Mouse (Mus musculus) lung, adult 2 months (tissue): Measurements from ENCODE around the gene Mtrex. TPM values are rescaled to one million over a fixed set of nuclear protein-coding genes. Genes with fewer than 3 reads are reported as not detected.

Experiments used
- DNase-seq: peaks from one replicate; pipeline ENCODE4 v3.0.0; 2022
- H3K4me1 ChIP-seq: fragments of 200-500 bp; 2 replicates; pipeline ENCODE4 v1.6.1; 2011; ENCODE audit warnings: low read length; ENCODE audit not compliant: control insufficient read depth, insufficient read depth
- H3K4me3 ChIP-seq: fragments of 200-500 bp; replicated peaks from 2 replicates; pipeline ENCODE3; 2011; ENCODE audit warnings: low read depth, mild to moderate bottlenecking, control low read depth, low read length; ENCODE audit errors: extremely low read depth
- CTCF ChIP-seq: fragments of 200-500 bp; IDR thresholded peaks from 2 replicates; pipeline ENCODE4 v1.5.1; 2011; ENCODE audit warnings: mild to moderate bottlenecking, low read length, control low read depth; ENCODE audit not compliant: insufficient read depth
- POLR2A ChIP-seq: fragments of 200-500 bp; IDR thresholded peaks from 2 replicates; pipeline ENCODE4 v1.6.1; 2011; ENCODE audit warnings: low read depth, mild to moderate bottlenecking, control low read depth, low read length, borderline replicate concordance; ENCODE audit errors: extremely low read depth
- WGBS: fragments of 180-500 bp; shearing (Covaris S2); methylation state at CpG from one replicate; pipeline ENCODE4 v1.1.7; 2018; 5-methylcytosine and 5-hydroxymethylcytosine counted together
- polyA plus RNA-seq: library from polyadenylated mRNA; depleted of rRNA; stranded (reverse); fragments of >200 nt; gene quantifications from 2 replicates; pipeline ENCODE4 v1.2.3, GENCODE M21; 2012; rRNA removed

Mtrex gene
- polyA plus RNA-seq, 1 experiment: 8.2 TPM

DNA sequence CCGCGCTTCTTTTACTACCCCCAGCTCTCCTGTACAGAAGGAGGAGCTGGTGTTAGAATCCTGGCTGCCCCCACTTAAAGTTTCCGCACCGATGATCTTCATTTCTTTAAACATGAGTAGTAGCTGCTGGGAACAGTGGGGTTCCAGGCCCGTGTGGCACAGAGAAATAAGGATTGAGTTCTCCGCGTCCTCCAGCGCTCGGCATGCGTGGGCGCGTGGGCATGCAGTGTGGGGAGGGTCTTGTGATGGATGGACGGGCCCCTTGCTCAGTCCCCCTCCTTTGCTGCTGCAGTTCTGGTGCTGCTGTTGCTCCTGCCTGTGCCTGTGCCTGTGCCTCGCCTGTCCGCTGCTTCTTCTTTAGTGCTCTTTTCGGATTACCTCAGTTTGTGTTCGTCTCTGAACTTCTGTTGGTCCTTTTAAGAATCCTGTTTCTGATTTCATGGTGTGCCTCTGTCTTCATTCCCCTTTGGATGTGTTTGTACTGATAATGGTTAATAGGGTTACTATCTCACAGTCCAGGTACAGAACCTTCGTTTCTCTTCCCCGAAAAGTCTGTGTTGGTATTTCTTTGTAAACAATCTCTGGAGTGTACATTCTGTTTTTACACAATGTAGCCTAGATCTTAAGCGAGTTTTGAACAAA is 93.8 kb downstream of the Mtrex start:
- TF ChIP-seq POLR2A (no peak), CTCF (no peak)
- no peak for DNase-seq
- H3K4me3 ChIP-seq: no peak overlapping the region
- peaks cover 14% of the 10 kb centered on the region for H3K4me1 ChIP-seq
- 79% methylated on average over 20 of the region's 20 CpGs for WGBS

DNA sequence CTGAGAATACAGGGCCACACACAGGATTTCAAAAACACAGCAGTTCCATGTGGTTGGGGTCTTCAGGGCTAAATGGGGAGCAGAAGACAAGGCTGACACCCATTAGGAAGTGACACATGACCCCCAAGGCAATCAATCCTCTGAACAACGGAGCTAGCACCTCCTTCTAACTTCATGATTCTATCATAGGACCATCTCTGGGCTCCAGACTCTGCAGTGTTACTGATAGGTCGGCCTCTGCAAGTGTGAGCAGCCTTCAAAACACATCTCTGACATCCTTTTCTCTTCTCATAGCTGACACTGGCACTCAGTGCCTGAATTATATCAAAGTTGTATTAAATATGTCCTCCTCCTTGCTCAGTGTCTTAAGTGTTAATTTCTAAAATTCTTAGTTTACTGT is 94.6 kb downstream of the Mtrex start:
- Histone ChIP-seq H3K4me1 (peaks cover 14% of the 10 kb centered on the region), H3K4me3 (no peak overlapping the region)
- WGBS: 50% methylated on average over 2 of the region's 2 CpGs
- no peak for TF ChIP-seq CTCF
- DNase-seq: no peak

DNA sequence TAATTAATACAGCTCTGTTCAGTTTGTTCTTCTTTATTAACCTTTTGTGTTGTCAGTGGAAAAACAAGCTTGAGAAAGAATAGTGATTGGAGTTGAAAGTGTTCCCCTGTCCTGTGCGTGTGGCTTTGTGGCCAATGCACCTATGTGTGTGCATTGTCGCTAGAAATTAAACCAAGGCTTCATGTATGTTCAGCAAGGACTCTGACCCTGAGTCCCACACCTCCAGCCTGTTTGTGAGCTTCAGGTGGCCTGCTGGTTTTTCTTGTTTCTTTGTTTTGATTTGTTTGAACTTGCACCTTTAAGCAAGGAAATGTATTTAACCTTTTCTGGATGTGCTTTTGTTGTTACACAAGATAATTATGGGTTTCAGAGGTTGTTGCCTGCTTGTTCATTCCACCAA is 97.6 kb downstream of the Mtrex start:
- H3K4me3 ChIP-seq: no peak overlapping the region
- TF ChIP-seq CTCF (no peak), POLR2A (no peak)
- H3K4me1 ChIP-seq: peaks cover 10% of the 10 kb centered on the region
- no peak for DNase-seq
- 83% methylated on average over 2 of the region's 2 CpGs for WGBS

DNA sequence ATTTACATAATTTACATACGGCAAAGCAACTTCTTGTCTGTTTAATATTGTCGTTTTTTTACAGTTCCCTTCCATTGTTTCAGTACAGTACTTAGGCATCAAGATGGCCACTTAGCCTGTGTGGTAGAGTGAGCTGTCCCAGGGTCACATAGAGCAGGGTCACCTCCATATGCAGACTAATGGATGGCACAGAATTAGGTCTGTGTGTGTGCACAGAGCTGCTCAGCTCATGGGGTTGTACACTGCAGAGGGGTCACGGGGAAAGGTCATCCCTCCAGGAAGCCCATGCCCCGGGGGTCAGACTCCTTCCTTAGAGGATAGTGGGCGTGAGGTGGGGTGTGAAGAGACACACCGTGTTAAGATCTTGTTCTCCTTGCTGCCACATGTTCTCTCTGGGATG is 101.7 kb downstream of the Mtrex start:
- no peak overlapping the region for H3K4me3 ChIP-seq
- 65% methylated on average over 6 of the region's 6 CpGs for WGBS
- no peak for DNase-seq
- no peak for TF ChIP-seq CTCF
- no peak for TF ChIP-seq POLR2A
- peaks cover 12% of the 10 kb centered on the region for H3K4me1 ChIP-seq

GRCm38 (mm10) chr13:112823911-112824648 is 103.1 kb downstream of the Mtrex start:
- H3K4me3 ChIP-seq: no peak overlapping the region
- no peak for DNase-seq
- peaks cover 11% of the 10 kb centered on the region for H3K4me1 ChIP-seq
- no peak for TF ChIP-seq CTCF
- TF ChIP-seq POLR2A: no peak
- 79% methylated on average over 8 of the region's 8 CpGs for WGBS

DNA sequence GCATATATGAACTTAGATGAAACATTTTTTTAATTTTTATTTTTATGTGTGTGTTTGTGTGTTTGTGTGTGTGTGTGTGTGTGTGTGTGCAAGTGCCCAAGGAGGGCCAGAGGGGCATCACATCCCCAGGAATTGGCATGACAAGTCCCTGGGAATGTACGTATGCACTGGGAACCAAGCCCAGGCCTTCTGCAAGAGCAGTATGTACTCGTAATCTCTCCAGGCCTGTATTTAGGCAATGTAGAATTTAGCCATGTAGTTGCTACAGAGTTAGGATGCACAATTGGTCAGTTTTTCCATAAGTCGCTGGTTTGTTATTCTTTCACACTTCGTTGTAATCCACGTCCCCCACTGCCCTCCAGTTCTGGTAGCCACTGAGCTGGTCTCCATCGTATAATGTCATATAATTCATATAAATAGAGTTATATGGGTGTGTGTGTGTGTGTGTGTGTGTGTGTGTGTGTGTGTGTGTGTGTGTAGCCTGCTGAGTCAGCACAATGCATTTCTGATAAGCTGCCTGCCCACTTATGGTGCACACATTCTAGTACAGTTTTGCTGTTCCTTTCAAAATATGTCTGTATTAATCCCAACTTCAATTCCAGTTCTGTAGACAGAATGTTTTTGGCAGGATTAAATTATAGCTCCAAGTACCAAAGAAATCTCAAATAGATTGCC is 103.8 kb downstream of the Mtrex start:
- Histone ChIP-seq H3K4me1 (peaks cover 14% of the 10 kb centered on the region), H3K4me3 (no peak overlapping the region)
- 46% methylated on average over 6 of the region's 6 CpGs for WGBS
- DNase-seq: no peak
- no peak for TF ChIP-seq CTCF
- TF ChIP-seq POLR2A: no peak

DNA sequence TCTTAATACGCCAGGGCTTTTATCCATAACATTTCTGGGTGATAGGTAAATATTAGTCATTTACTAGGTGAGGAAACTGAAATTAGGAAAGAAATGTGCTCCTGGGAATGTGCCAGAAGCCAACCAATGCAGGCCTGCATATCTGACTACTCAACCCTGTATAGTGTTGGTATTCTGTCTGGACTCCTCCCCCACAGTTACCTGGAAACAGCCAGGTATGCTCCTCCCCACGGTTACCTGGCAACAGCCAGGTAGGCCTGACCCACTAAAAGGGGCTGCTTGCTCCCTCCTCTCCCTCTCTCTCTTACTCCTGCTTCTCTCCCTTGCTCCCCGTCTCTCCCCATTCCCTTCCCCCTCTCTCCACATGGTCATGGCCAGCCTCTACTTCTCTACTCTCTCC is 104.8 kb downstream of the Mtrex start:
- Histone ChIP-seq H3K4me1 (peaks cover 14% of the 10 kb centered on the region), H3K4me3 (no peak overlapping the region)
- TF ChIP-seq CTCF (no peak), POLR2A (no peak)
- WGBS: 61% methylated on average over 3 of the region's 3 CpGs
- no peak for DNase-seq

DNA sequence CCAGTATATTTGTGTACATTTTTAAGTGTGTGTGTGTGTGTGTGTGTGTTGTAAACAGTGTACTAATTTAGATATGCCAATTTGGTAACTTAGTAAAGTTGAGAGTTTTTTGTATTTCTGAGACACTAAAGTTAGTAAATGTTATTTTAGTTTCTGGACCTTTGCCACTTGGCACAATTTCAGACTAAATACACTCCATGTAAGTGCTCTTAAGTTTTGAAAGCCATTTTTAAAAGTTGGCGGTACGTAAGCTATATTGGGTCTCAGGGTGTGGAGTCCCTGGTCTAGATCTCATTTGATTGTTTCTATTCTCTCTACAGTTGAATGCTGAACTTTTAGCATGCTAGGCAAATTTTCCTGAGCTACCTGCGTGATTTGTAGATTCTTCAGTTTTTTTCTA is 109.1 kb downstream of the Mtrex start:
- peaks cover 7% of the 10 kb centered on the region; the same call in 1 of the 2 replicates for H3K4me1 ChIP-seq
- WGBS: 47% methylated on average over 3 of the region's 3 CpGs
- DNase-seq: no peak
- TF ChIP-seq POLR2A (no peak), CTCF (no peak)
- H3K4me3 ChIP-seq: no peak overlapping the region

Other genes starting within 250 kb of the Mtrex start
- gene Plpp1, start 126.6 kb downstream of the Mtrex start, polyA plus RNA-seq: 171 and 191 TPM in 2 replicates
- 3.3 and 5.4 TPM in 2 replicates for gene Dhx29, start 56 bp upstream of the Mtrex start, polyA plus RNA-seq
- 5.9 and 8.4 TPM in 2 replicates for gene Ccno, start 60.4 kb upstream of the Mtrex start, polyA plus RNA-seq
- 0.47 and 0.66 TPM in 2 replicates for gene Mcidas, start 66.4 kb upstream of the Mtrex start, polyA plus RNA-seq
- 0.27 and 0.54 TPM in 2 replicates for gene Cdc20b, start 107.7 kb upstream of the Mtrex start, polyA plus RNA-seq
- 6.8 and 10.6 TPM in 2 replicates for gene Gpx8, start 119.0 kb upstream of the Mtrex start, polyA plus RNA-seq
- 6.1 and 6.4 TPM in 2 replicates for gene Gzma, start 173.6 kb upstream of the Mtrex start, polyA plus RNA-seq